8 mouse cellular contexts compared by ENCODE assay signal in genomic region chr4:155066834-155067522, GRCm38 (mm10). TPM values are rescaled to one million over a fixed set of nuclear protein-coding genes. Genes with fewer than 3 reads are reported as not detected.
DNase-seq lines count a peak whose midpoint lies in the region; ATAC-seq and TF ChIP-seq lines count a peak whose summit lies in the region.

TSS of gene Pex10 (plus strand) at chr4:155067016.

- H3K4me2 ChIP-seq in forebrain, embryonic 12.5 days, result peak within 1 kb of the TSS; percentile 71
- peak within 1 kb of the TSS; percentile 84 for H3K4me2 ChIP-seq in heart, postnatal 0 days (ENCODE audit: low read depth, low read length)
- H3K4me2 ChIP-seq in liver, embryonic 16.5 days (ENCODE audit: low read depth, low read length), result peak within 1 kb of the TSS; percentile 73
- H3K4me2 ChIP-seq in neural tube, embryonic 13.5 days, result peak within 1 kb of the TSS; percentile 90

- H3K9ac ChIP-seq in forebrain, embryonic 12.5 days, result peak within 1 kb of the TSS; percentile 71
- peak within 1 kb of the TSS; percentile 62 for H3K9ac ChIP-seq in heart, postnatal 0 days (replicated peaks; ENCODE audit: low read depth, low read length)
- peak within 1 kb of the TSS; percentile 68 for H3K9ac ChIP-seq in liver, embryonic 16.5 days (ENCODE audit: low read depth, low read length)
- peak within 1 kb of the TSS; percentile 85 for H3K9ac ChIP-seq in neural tube, embryonic 13.5 days

- peak within 1 kb of the TSS; percentile 92 for H3K4me3 ChIP-seq in E14TG2a.4 (replicated peaks; ENCODE audit: low read length)
- H3K4me3 ChIP-seq in forebrain, embryonic 12.5 days (replicated peaks), result peak within 1 kb of the TSS; percentile 55
- peak within 1 kb of the TSS; percentile 57 for H3K4me3 ChIP-seq in heart, postnatal 0 days (ENCODE audit: low read depth, low read length)
- H3K4me3 ChIP-seq in liver, embryonic 16.5 days (ENCODE audit: low read depth, low read length), result peak within 1 kb of the TSS; percentile 65
- H3K4me3 ChIP-seq in neural tube, embryonic 13.5 days, result peak within 1 kb of the TSS; percentile 65
- peak within 1 kb of the TSS; percentile 79 for H3K4me3 ChIP-seq in testis, adult 2 months (ENCODE audit: control insufficient read depth, low read depth, low read length)

- no peak for TF ChIP-seq CTCF in E14TG2a.4 (conservative IDR thresholded peaks at IDR 0.05; ENCODE audit: low read length)
- no peak for TF ChIP-seq CTCF in heart, postnatal 0 days (IDR thresholded peaks at IDR 0.05; ENCODE audit: low read depth)
- no peak for TF ChIP-seq CTCF in testis, adult 2 months (IDR thresholded peaks at IDR 0.05; ENCODE audit: control insufficient read depth, insufficient read depth, insufficient replicate concordance, low read depth, low read length)

- peaks cover 44% of the 10 kb centered on the region for H3K36me3 ChIP-seq in E14TG2a.4 (ENCODE audit: insufficient read depth, low read length)
- H3K36me3 ChIP-seq in forebrain, embryonic 12.5 days (replicated peaks), result peaks cover 40% of the 10 kb centered on the region
- peaks cover 35% of the 10 kb centered on the region for H3K36me3 ChIP-seq in heart, postnatal 0 days (replicated peaks; ENCODE audit: control insufficient read depth, insufficient read depth, low read length)
- H3K36me3 ChIP-seq in liver, embryonic 16.5 days (ENCODE audit: control insufficient read depth, insufficient read depth), result peaks cover 33% of the 10 kb centered on the region
- H3K36me3 ChIP-seq in neural tube, embryonic 13.5 days, result peaks cover 40% of the 10 kb centered on the region
- H3K36me3 ChIP-seq in testis, adult 2 months (ENCODE audit: control insufficient read depth, insufficient read depth, low read length), result peaks cover 1% of the 10 kb centered on the region; the same call in 1 of the 2 replicates

- peak; percentile 94 for ATAC-seq in forebrain, embryonic 12.5 days (ENCODE audit: low FRiP score)
- peak; percentile 96 for ATAC-seq in heart, postnatal 0 days (ENCODE audit: insufficient read depth, low read depth)
- ATAC-seq in liver, embryonic 16.5 days (ENCODE audit: low read depth), result peak; percentile 92
- peak; percentile 93 for ATAC-seq in neural tube, embryonic 13.5 days (ENCODE audit: low read depth)

- DNase-seq in c-Kit-positive CD71-positive TER-119-positive erythroid progenitor cells, embryonic 14.5 days (ENCODE audit: low spot score), result peak; percentile 99
- DNase-seq in heart, postnatal 0 days (ENCODE audit: low spot score), result peak; percentile 93
- DNase-seq in kidney, postnatal 4 days, result peak; percentile 98 to 99

- peak; percentile 57; the same call in 1 of the 2 replicates for TF ChIP-seq POLR2A in testis, adult 2 months (IDR thresholded peaks at IDR 0.05; ENCODE audit: control insufficient read depth, low read depth, low read length)

- no peaks in the 10 kb centered on the region for H3K9me3 ChIP-seq in E14TG2a.4 (ENCODE audit: low read length)
- H3K9me3 ChIP-seq in forebrain, embryonic 12.5 days, result no peaks in the 10 kb centered on the region
- H3K9me3 ChIP-seq in heart, postnatal 0 days (replicated peaks; ENCODE audit: control insufficient read depth, low read length), result no peaks in the 10 kb centered on the region
- H3K9me3 ChIP-seq in liver, embryonic 16.5 days (replicated peaks; ENCODE audit: control insufficient read depth, low read length), result no peaks in the 10 kb centered on the region
- H3K9me3 ChIP-seq in neural tube, embryonic 13.5 days, result no peaks in the 10 kb centered on the region

- H3K27me3 ChIP-seq in E14TG2a.4 (ENCODE audit: insufficient read depth, low read length), result no peaks in the 10 kb centered on the region
- peaks cover 15% of the 10 kb centered on the region; the same call in 1 of the 2 replicates for H3K27me3 ChIP-seq in forebrain, embryonic 12.5 days
- no peaks in the 10 kb centered on the region for H3K27me3 ChIP-seq in heart, postnatal 0 days (ENCODE audit: control insufficient read depth, insufficient read depth, low read length)
- H3K27me3 ChIP-seq in liver, embryonic 16.5 days (ENCODE audit: control insufficient read depth, insufficient read depth, low read depth, low read length), result no peaks in the 10 kb centered on the region
- no peaks in the 10 kb centered on the region for H3K27me3 ChIP-seq in neural tube, embryonic 13.5 days
- no peaks in the 10 kb centered on the region for H3K27me3 ChIP-seq in testis, adult 2 months (ENCODE audit: control insufficient read depth, insufficient read depth, low read length)

- peak within 1 kb of the TSS; percentile 77 for H3K27ac ChIP-seq in forebrain, embryonic 12.5 days
- peak within 1 kb of the TSS; percentile 65 for H3K27ac ChIP-seq in heart, postnatal 0 days (ENCODE audit: low read depth)
- H3K27ac ChIP-seq in liver, embryonic 16.5 days (ENCODE audit: low read length), result peak within 1 kb of the TSS; percentile 82
- peak within 1 kb of the TSS; percentile 74 for H3K27ac ChIP-seq in neural tube, embryonic 13.5 days (replicated peaks)
- peak within 1 kb of the TSS; percentile 25 for H3K27ac ChIP-seq in testis, adult 2 months (ENCODE audit: control insufficient read depth, insufficient read depth, low read depth, low read length)

- TF ChIP-seq EP300 in heart, postnatal 0 days (IDR thresholded peaks at IDR 0.05; ENCODE audit: low read depth), result no peak

- peaks cover 77% of the 10 kb centered on the region for H3K4me1 ChIP-seq in E14TG2a.4 (replicated peaks; ENCODE audit: low read depth, low read length)
- peaks cover 23% of the 10 kb centered on the region for H3K4me1 ChIP-seq in forebrain, embryonic 12.5 days
- H3K4me1 ChIP-seq in heart, postnatal 0 days (ENCODE audit: control insufficient read depth, insufficient read depth), result peaks cover 11% of the 10 kb centered on the region
- peaks cover 18% of the 10 kb centered on the region for H3K4me1 ChIP-seq in liver, embryonic 16.5 days (ENCODE audit: control insufficient read depth, low read depth, low read length)
- peaks cover 23% of the 10 kb centered on the region for H3K4me1 ChIP-seq in neural tube, embryonic 13.5 days (replicated peaks)
- peaks cover 16% of the 10 kb centered on the region for H3K4me1 ChIP-seq in testis, adult 2 months (ENCODE audit: control insufficient read depth, insufficient read depth, low read length)

- under 1% methylated on average over 48 of the region's 48 CpGs for WGBS in forebrain, embryonic 12.5 days
- under 1% methylated on average over 47 of the region's 48 CpGs for WGBS in heart, postnatal 0 days
- WGBS in liver, embryonic 16.5 days (ENCODE audit: insufficient replicate concordance), result under 1% methylated on average over 48 of the region's 48 CpGs
- 1% methylated on average over 48 of the region's 48 CpGs for whole genome bisulfite sequencing in neural tube, embryonic 13.5 days

RNA-seq across cellular contexts. Expression of gene Pex10, which starts in this region (rescaled TPM):
- polyA plus RNA-seq in forebrain, embryonic 12.5 days (2016; fragmentation: Nextera tagmentation; extraction: Ambion mirVana), result 17.2 and 19.3 TPM in 2 replicates
- 16.5 and 16.6 TPM in 2 replicates for total RNA-seq in heart, postnatal 0 days (2014; rRNA removed; ENCODE audit: low replicate concordance)
- 17.3 and 18.4 TPM in 2 replicates for polyA plus RNA-seq in heart, postnatal 0 days (2015; fragmentation: Nextera tagmentation; extraction: Ambion mirVana)
- polyA plus RNA-seq in liver, embryonic 16.5 days (2015; fragmentation: Nextera tagmentation; extraction: Ambion mirVana), result 8.3 and 8.9 TPM in 2 replicates
- polyA plus RNA-seq in neural tube, embryonic 13.5 days (2015; fragmentation: Nextera tagmentation; extraction: Ambion mirVana), result 15.9 and 17.8 TPM in 2 replicates
- 3.1 and 3.5 TPM in 2 replicates for polyA plus RNA-seq in testis, adult 2 months (2012; rRNA removed)

Comparison
In these comparisons a context has a peak if more than half of its experiments do, and no peak if none do; other contexts are left out.
1. Peak in every context shown above with its lines: DNase-seq, ATAC-seq, H3K4me3 ChIP-seq and H3K27ac ChIP-seq.
2. H3K27ac ChIP-seq: peak in every context shown above with its lines; median percentile 82 in liver, embryonic 16.5 days; 77 in forebrain, embryonic 12.5 days; 74 in neural tube, embryonic 13.5 days; 65 in heart, postnatal 0 days; 25 in testis, adult 2 months.